ENCODE assay signal across 32 mouse cellular contexts in genomic region chr9:35544666-35545065, GRCm38 (mm10). TPM values are rescaled to one million over a fixed set of nuclear protein-coding genes. Genes with fewer than 3 reads are reported as not detected.
DNase-seq lines count a peak whose midpoint lies in the region; ATAC-seq and TF ChIP-seq lines count a peak whose summit lies in the region.
"Had no signal": no experiment of that assay in that cellular context is flagged by ENCODE, and none has a peak within 500 bp of the region (broad histone marks: within the 10 kb centered on the region; RNA-seq: fewer than 3 reads in every experiment).

No protein-coding gene starts in this region.

- no peak overlapping the region for H3K4me2 ChIP-seq in heart, postnatal 0 days (ENCODE audit: low read depth, low read length)
- H3K4me2 ChIP-seq in kidney, postnatal 0 days (ENCODE audit: low read length): no peak overlapping the region
- no peak overlapping the region for H3K4me2 ChIP-seq in neural tube, embryonic 12.5 days (replicated peaks)
- no peak overlapping the region for H3K4me2 ChIP-seq in neural tube, embryonic 15.5 days
- H3K4me2 ChIP-seq: forebrain, embryonic 13.5 days; hindbrain, embryonic 15.5 days; intestine, embryonic 15.5 days; liver, embryonic 15.5 days; lung, embryonic 15.5 days; midbrain, embryonic 15.5 days had no signal

- no peaks in the 10 kb centered on the region for H3K27me3 ChIP-seq in heart, postnatal 0 days (ENCODE audit: control insufficient read depth, insufficient read depth, low read length)
- no peaks in the 10 kb centered on the region for H3K27me3 ChIP-seq in kidney, postnatal 0 days (ENCODE audit: insufficient read depth, low read length)
- H3K27me3 ChIP-seq in neural tube, embryonic 12.5 days (replicated peaks): no peaks in the 10 kb centered on the region
- no peaks in the 10 kb centered on the region for H3K27me3 ChIP-seq in neural tube, embryonic 15.5 days (replicated peaks)
- H3K27me3 ChIP-seq: forebrain, embryonic 13.5 days; hindbrain, embryonic 15.5 days; intestine, embryonic 15.5 days; liver, embryonic 15.5 days; lung, embryonic 15.5 days; midbrain, embryonic 15.5 days had no signal

- DNase-seq in adrenal gland, postnatal 10 days: peak; percentile 18
- DNase-seq in adrenal gland, postnatal 36 days: no peak
- no peak for DNase-seq in heart, postnatal 0 days (ENCODE audit: low spot score)
- DNase-seq in heart, postnatal 25 days (ENCODE audit: low spot score): no peak
- DNase-seq in kidney, postnatal 0 days (ENCODE audit: low spot score): peak; percentile 58
- DNase-seq in kidney, adult 18-20 months: no peak
- DNase-seq: adrenal gland, postnatal 14 days; cerebellum, adult 8-10 months; layer of hippocampus, adult 9-11 months; thymus, adult 18-20 months; thymus, postnatal 36 days had no signal

- H3K36me3 ChIP-seq in heart, postnatal 0 days (replicated peaks; ENCODE audit: control insufficient read depth, insufficient read depth, low read length): no peaks in the 10 kb centered on the region
- H3K36me3 ChIP-seq in kidney, postnatal 0 days (ENCODE audit: insufficient read depth, low read length): no peaks in the 10 kb centered on the region
- peaks cover 4% of the 10 kb centered on the region; the same call in 1 of the 2 replicates for H3K36me3 ChIP-seq in neural tube, embryonic 12.5 days
- peaks cover 61% of the 10 kb centered on the region for H3K36me3 ChIP-seq in neural tube, embryonic 15.5 days
- H3K36me3 ChIP-seq: intestine, embryonic 15.5 days; liver, embryonic 15.5 days; lung, embryonic 15.5 days had no signal

- intact Hi-C loops in heart, postnatal 25 days (cut with DNase I): loop anchor here (10.0 kb wide), 1 partner anchor 340 kb away; the partner anchor contains the start of genes Srpr and Tirap

- H3K9me3 ChIP-seq in heart, postnatal 0 days (replicated peaks; ENCODE audit: control insufficient read depth, low read length): no peaks in the 10 kb centered on the region
- H3K9me3 ChIP-seq in kidney, postnatal 0 days (replicated peaks; ENCODE audit: low read length): no peaks in the 10 kb centered on the region
- no peaks in the 10 kb centered on the region for H3K9me3 ChIP-seq in neural tube, embryonic 12.5 days
- no peaks in the 10 kb centered on the region for H3K9me3 ChIP-seq in neural tube, embryonic 15.5 days (replicated peaks)
- H3K9me3 ChIP-seq: forebrain, embryonic 13.5 days; hindbrain, embryonic 15.5 days; intestine, embryonic 15.5 days; liver, embryonic 15.5 days; lung, embryonic 15.5 days; midbrain, embryonic 15.5 days had no signal

- no peaks in the 10 kb centered on the region; the same call in 1 of the 2 replicates for H3K4me1 ChIP-seq in heart, postnatal 0 days (ENCODE audit: control insufficient read depth, insufficient read depth)
- no peaks in the 10 kb centered on the region for H3K4me1 ChIP-seq in kidney, postnatal 0 days (replicated peaks; ENCODE audit: insufficient read depth, low read length)
- H3K4me1 ChIP-seq in neural tube, embryonic 12.5 days: peaks cover 9% of the 10 kb centered on the region
- H3K4me1 ChIP-seq in neural tube, embryonic 15.5 days: no peaks in the 10 kb centered on the region
- H3K4me1 ChIP-seq: forebrain, embryonic 13.5 days; hindbrain, embryonic 15.5 days; intestine, embryonic 15.5 days; liver, embryonic 15.5 days; lung, embryonic 15.5 days; midbrain, embryonic 15.5 days had no signal

- H3K9ac ChIP-seq in heart, postnatal 0 days (replicated peaks; ENCODE audit: low read depth, low read length): no peak overlapping the region
- H3K9ac ChIP-seq in kidney, postnatal 0 days (ENCODE audit: low read depth, low read length): no peak overlapping the region
- H3K9ac ChIP-seq in neural tube, embryonic 12.5 days: no peak overlapping the region
- no peak overlapping the region for H3K9ac ChIP-seq in neural tube, embryonic 15.5 days (replicated peaks)
- H3K9ac ChIP-seq: forebrain, embryonic 13.5 days; hindbrain, embryonic 15.5 days; intestine, embryonic 15.5 days; liver, embryonic 15.5 days; lung, embryonic 15.5 days; midbrain, embryonic 15.5 days had no signal

- H3K4me3 ChIP-seq in heart, postnatal 0 days (ENCODE audit: low read depth, low read length): no peak overlapping the region
- no peak overlapping the region for H3K4me3 ChIP-seq in kidney, postnatal 0 days (replicated peaks; ENCODE audit: low read depth, low read length)
- H3K4me3 ChIP-seq in neural tube, embryonic 12.5 days: no peak overlapping the region
- H3K4me3 ChIP-seq in neural tube, embryonic 15.5 days (replicated peaks): no peak overlapping the region
- H3K4me3 ChIP-seq: forebrain, embryonic 13.5 days; hindbrain, embryonic 15.5 days; intestine, embryonic 15.5 days; liver, embryonic 15.5 days; lung, embryonic 15.5 days; midbrain, embryonic 15.5 days had no signal

- TF ChIP-seq EP300 in heart, postnatal 0 days (IDR thresholded peaks at IDR 0.05; ENCODE audit: low read depth): no peak

- no peak for TF ChIP-seq CTCF in heart, postnatal 0 days (IDR thresholded peaks at IDR 0.05; ENCODE audit: low read depth)
- TF ChIP-seq CTCF in kidney, postnatal 0 days (IDR thresholded peaks at IDR 0.05; ENCODE audit: low read depth): no peak

- no peak overlapping the region for H3K27ac ChIP-seq in heart, postnatal 0 days (ENCODE audit: low read depth)
- H3K27ac ChIP-seq in kidney, postnatal 0 days: no peak overlapping the region
- no peak overlapping the region for H3K27ac ChIP-seq in neural tube, embryonic 12.5 days
- H3K27ac ChIP-seq in neural tube, embryonic 15.5 days (replicated peaks): no peak overlapping the region
- H3K27ac ChIP-seq: forebrain, embryonic 13.5 days; hindbrain, embryonic 15.5 days; intestine, embryonic 15.5 days; liver, embryonic 15.5 days; lung, embryonic 15.5 days; macrophage; midbrain, embryonic 15.5 days had no signal

- ATAC-seq in heart, postnatal 0 days (ENCODE audit: insufficient read depth, low read depth): 0 out of 2 replicates have a peak, but pooled peaks have one; percentile 22
- ATAC-seq in kidney, postnatal 0 days (replicated peaks; ENCODE audit: low FRiP score, low read depth): 0 out of 2 replicates have a peak, but pooled peaks have one; percentile 19
- ATAC-seq in neural tube, embryonic 12.5 days (ENCODE audit: low FRiP score, low read depth): peak; percentile 35; the same call in 1 of the 2 replicates
- no peak for ATAC-seq in neural tube, embryonic 15.5 days (ENCODE audit: low FRiP score)
- ATAC-seq: activated CD4-positive, CD25-positive, alpha-beta regulatory T cell, adult 4 months; forebrain, embryonic 13.5 days; intestine, embryonic 15.5 days; midbrain, embryonic 15.5 days had no signal

- WGBS in heart, postnatal 0 days: 51% methylated on average over 2 of the region's 2 CpGs
- WGBS in kidney, postnatal 0 days: 54% methylated on average over 2 of the region's 2 CpGs
- 17% methylated on average over 2 of the region's 2 CpGs for WGBS in neural tube, embryonic 12.5 days
- WGBS in neural tube, embryonic 15.5 days: 12% methylated on average over 2 of the region's 2 CpGs

RNA-seq across cellular contexts. Expression of gene Ddx25, which starts 13.7 kb away (rescaled TPM):
- total RNA-seq in adrenal gland, postnatal 10 days (2021): under 1 TPM; 0.75 to 0.85 TPM
- total RNA-seq in adrenal gland, postnatal 36 days (2021): under 1 TPM; 0.56 to 0.79 TPM
- 0.27 TPM in 1 of 2 replicates, not detected in the other for total RNA-seq in heart, postnatal 0 days (2014; rRNA removed; ENCODE audit: low replicate concordance)
- polyA plus RNA-seq in heart, postnatal 0 days (2015; fragmentation: Nextera tagmentation; extraction: Ambion mirVana): 0.14 and 0.18 TPM in 2 replicates
- not detected for total RNA-seq in heart, postnatal 25 days (2021)
- polyA plus RNA-seq in kidney, postnatal 0 days (2015; fragmentation: Nextera tagmentation; extraction: Ambion mirVana): 0.96 and 0.97 TPM in 2 replicates
- polyA plus RNA-seq in neural tube, embryonic 12.5 days (2016; fragmentation: Nextera tagmentation; extraction: Ambion mirVana): 14.5 and 15.7 TPM in 2 replicates
- polyA plus RNA-seq in neural tube, embryonic 15.5 days (2015; fragmentation: Nextera tagmentation; extraction: Ambion mirVana): 25.6 and 30.2 TPM in 2 replicates
- total RNA-seq: gastrocnemius, adult 8-10 months; hematopoietic stem cell, adult 5-6 weeks had no signal
- polyA plus RNA-seq: macrophage had no signal

RNA-seq across cellular contexts. Expression of gene Pus3, which starts 13.7 kb away (rescaled TPM):
- 10 to 100 TPM; 12.3 to 16.3 TPM for total RNA-seq in adrenal gland, postnatal 10 days (2021)
- total RNA-seq in adrenal gland, postnatal 36 days (2021): 10 to 100 TPM; 10.6 to 13.3 TPM
- total RNA-seq in heart, postnatal 0 days (2014; rRNA removed; ENCODE audit: low replicate concordance): 7.9 and 8.6 TPM in 2 replicates
- 8.4 and 9.2 TPM in 2 replicates for polyA plus RNA-seq in heart, postnatal 0 days (2015; fragmentation: Nextera tagmentation; extraction: Ambion mirVana)
- 1 to 10 TPM; 6.6 to 7.5 TPM for total RNA-seq in heart, postnatal 25 days (2021)
- polyA plus RNA-seq in kidney, postnatal 0 days (2015; fragmentation: Nextera tagmentation; extraction: Ambion mirVana): 20.0 and 20.2 TPM in 2 replicates
- polyA plus RNA-seq in neural tube, embryonic 12.5 days (2016; fragmentation: Nextera tagmentation; extraction: Ambion mirVana): 17.2 and 17.6 TPM in 2 replicates
- 15.5 and 16.9 TPM in 2 replicates for polyA plus RNA-seq in neural tube, embryonic 15.5 days (2015; fragmentation: Nextera tagmentation; extraction: Ambion mirVana)

RNA-seq across cellular contexts. Expression of gene Pate2, which starts 25.4 kb away (rescaled TPM):
- under 1 TPM in 1 of 2 experiments, not detected in 1; 0.79 TPM for total RNA-seq in adrenal gland, postnatal 10 days (2021)
- under 1 TPM; 0.16 to 0.60 TPM for total RNA-seq in adrenal gland, postnatal 36 days (2021)
- total RNA-seq in heart, postnatal 0 days (2014; rRNA removed; ENCODE audit: low replicate concordance): not detected in 2 replicates
- polyA plus RNA-seq in heart, postnatal 0 days (2015; fragmentation: Nextera tagmentation; extraction: Ambion mirVana): 0.10 and 0.30 TPM in 2 replicates
- not detected for total RNA-seq in heart, postnatal 25 days (2021)
- 0.28 and 0.36 TPM in 2 replicates for polyA plus RNA-seq in kidney, postnatal 0 days (2015; fragmentation: Nextera tagmentation; extraction: Ambion mirVana)
- polyA plus RNA-seq in neural tube, embryonic 12.5 days (2016; fragmentation: Nextera tagmentation; extraction: Ambion mirVana): 1.5 and 1.7 TPM in 2 replicates
- 0.89 and 0.97 TPM in 2 replicates for polyA plus RNA-seq in neural tube, embryonic 15.5 days (2015; fragmentation: Nextera tagmentation; extraction: Ambion mirVana)
- total RNA-seq: adrenal gland, postnatal 14 days; gastrocnemius, adult 8-10 months; hematopoietic stem cell, adult 5-6 weeks; neutrophil, adult 5-6 weeks had no signal
- polyA plus RNA-seq: large intestine, adult 2 months; macrophage had no signal

RNA-seq across cellular contexts. Expression of gene Hyls1, which starts 25.5 kb away (rescaled TPM):
- total RNA-seq in adrenal gland, postnatal 10 days (2021): 1 to 10 TPM; 3.3 to 5.0 TPM
- 1 to 10 TPM; 3.3 to 4.2 TPM for total RNA-seq in adrenal gland, postnatal 36 days (2021)
- 2.9 and 8.8 TPM in 2 replicates for total RNA-seq in heart, postnatal 0 days (2014; rRNA removed; ENCODE audit: low replicate concordance)
- polyA plus RNA-seq in heart, postnatal 0 days (2015; fragmentation: Nextera tagmentation; extraction: Ambion mirVana): 7.2 and 8.8 TPM in 2 replicates
- 1 to 10 TPM; 2.2 to 2.6 TPM for total RNA-seq in heart, postnatal 25 days (2021)
- polyA plus RNA-seq in kidney, postnatal 0 days (2015; fragmentation: Nextera tagmentation; extraction: Ambion mirVana): 7.6 and 8.1 TPM in 2 replicates
- polyA plus RNA-seq in neural tube, embryonic 12.5 days (2016; fragmentation: Nextera tagmentation; extraction: Ambion mirVana): 17.8 and 21.3 TPM in 2 replicates
- 15.0 and 15.7 TPM in 2 replicates for polyA plus RNA-seq in neural tube, embryonic 15.5 days (2015; fragmentation: Nextera tagmentation; extraction: Ambion mirVana)

RNA-seq across cellular contexts. Expression of gene Gm1113, which starts 26.6 kb away (rescaled TPM):
- not detected for total RNA-seq in adrenal gland, postnatal 10 days (2021)
- not detected for total RNA-seq in adrenal gland, postnatal 36 days (2021)
- not detected in 2 replicates for total RNA-seq in heart, postnatal 0 days (2014; rRNA removed; ENCODE audit: low replicate concordance)
- not detected in 2 replicates for polyA plus RNA-seq in heart, postnatal 0 days (2015; fragmentation: Nextera tagmentation; extraction: Ambion mirVana)
- not detected for total RNA-seq in heart, postnatal 25 days (2021)
- polyA plus RNA-seq in kidney, postnatal 0 days (2015; fragmentation: Nextera tagmentation; extraction: Ambion mirVana): not detected in 2 replicates
- polyA plus RNA-seq in neural tube, embryonic 12.5 days (2016; fragmentation: Nextera tagmentation; extraction: Ambion mirVana): not detected in 2 replicates
- polyA plus RNA-seq in neural tube, embryonic 15.5 days (2015; fragmentation: Nextera tagmentation; extraction: Ambion mirVana): not detected in 2 replicates
- total RNA-seq: adrenal gland, postnatal 14 days; gastrocnemius, adult 8-10 months; hematopoietic stem cell, adult 5-6 weeks; left cerebral cortex, adult 18-20 months; left cerebral cortex, postnatal 25 days; neutrophil, adult 5-6 weeks had no signal
- polyA plus RNA-seq: activated CD4-positive, CD25-positive, alpha-beta regulatory T cell, adult 4 months; brain, embryonic 14.5 days; embryonic facial prominence, embryonic 14.5 days; forebrain, embryonic 13.5 days; hindbrain, embryonic 15.5 days; intestine, embryonic 15.5 days; large intestine, adult 2 months; limb, embryonic 14.5 days; liver, embryonic 15.5 days; lung, embryonic 15.5 days; macrophage; midbrain, embryonic 15.5 days; small intestine, adult 2 months; stomach, embryonic 16.5 days had no signal

Comparison
In these comparisons a context has a peak if more than half of its experiments do, and no peak if none do; other contexts are left out.
1. DNase-seq: peak in adrenal gland, postnatal 10 days (single experiment) and kidney, postnatal 0 days (single experiment); none in adrenal gland, postnatal 36 days (0 of 2), heart, postnatal 0 days (single experiment), heart, postnatal 25 days (single experiment) and kidney, adult 18-20 months (single experiment).